In the genomic region with DNA sequence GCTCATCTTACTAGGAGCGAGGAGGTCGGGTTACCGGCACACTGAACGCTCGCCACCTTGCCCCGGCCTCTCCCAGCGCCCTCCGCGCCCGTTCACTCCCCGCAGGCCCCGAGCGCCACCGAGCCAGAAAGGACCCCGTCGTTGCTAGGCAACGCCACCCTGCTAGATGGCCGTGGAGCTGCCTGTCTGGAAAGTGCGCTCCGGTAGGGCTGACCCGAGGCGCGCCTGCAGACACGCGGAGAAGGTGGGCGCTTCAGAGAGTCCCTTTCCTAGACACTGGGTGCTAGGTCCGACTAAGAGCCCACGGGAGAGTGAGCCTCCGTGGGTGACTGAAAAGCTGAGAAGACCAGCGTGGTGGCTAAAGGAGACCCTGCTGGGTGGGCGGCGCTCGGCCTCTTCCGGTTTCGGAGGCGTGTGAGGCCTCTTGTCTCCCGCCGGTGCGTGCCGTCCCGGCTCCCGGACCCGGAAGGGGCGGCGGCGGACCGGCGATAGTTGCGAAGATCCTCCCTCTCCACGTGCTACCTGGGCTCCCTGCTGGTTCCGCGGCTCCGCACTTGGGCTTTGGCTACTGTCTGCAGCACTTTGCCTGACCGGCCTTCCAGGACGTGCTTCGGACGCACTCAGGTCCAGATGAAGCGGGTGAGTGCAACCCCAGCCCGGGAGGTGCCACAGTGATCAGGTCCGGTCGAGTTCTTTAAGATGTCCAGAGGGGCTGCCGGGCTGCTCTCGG, we compare ENCODE assay signal across 8 mouse cellular contexts. TPM values are rescaled to one million over a fixed set of nuclear protein-coding genes. Genes with fewer than 3 reads are reported as not detected.
DNase-seq lines count a peak whose midpoint lies in the region; ATAC-seq and TF ChIP-seq lines count a peak whose summit lies in the region.

Gtf3c4 (minus strand) TSS at position 139 of the 730 bp plus-strand sequence.
Ddx31 (plus strand) TSS at position 185 of the 730 bp plus-strand sequence.

- no peaks in the 10 kb centered on the region for H3K27me3 ChIP-seq in kidney, embryonic 14.5 days (ENCODE audit: control insufficient read depth, insufficient read depth, low read length)
- H3K27me3 ChIP-seq in limb, embryonic 15.5 days: no peaks in the 10 kb centered on the region

- ATAC-seq in kidney, embryonic 14.5 days (ENCODE audit: low FRiP score, low TSS enrichment): peak; percentile 95
- peak; percentile 93 for ATAC-seq in limb, embryonic 15.5 days (ENCODE audit: insufficient number of reproducible peaks, low FRiP score, low TSS enrichment, low read depth)

- under 1% methylated on average over 58 of the region's 63 CpGs for WGBS in kidney, embryonic 14.5 days
- WGBS in limb, embryonic 15.5 days: under 1% methylated on average over 61 of the region's 63 CpGs

- peak within 1 kb of the TSS; percentile 98 for H3K4me3 ChIP-seq in bone marrow macrophage, adult 2 months (ENCODE audit: insufficient read depth, low read length)
- peak within 1 kb of the TSS; percentile 74 for H3K4me3 ChIP-seq in embryonic fibroblast, embryonic 13.5 days (ENCODE audit: insufficient read depth, low read length)
- peak within 1 kb of the TSS; percentile 100 for H3K4me3 ChIP-seq in kidney, embryonic 14.5 days (ENCODE audit: low read length)
- H3K4me3 ChIP-seq in limb, embryonic 15.5 days: peak within 1 kb of the TSS; percentile 99

- H3K36me3 ChIP-seq in kidney, embryonic 14.5 days (ENCODE audit: control insufficient read depth, insufficient read depth, low read length): peaks cover 7% of the 10 kb centered on the region; the same call in 1 of the 2 replicates
- H3K36me3 ChIP-seq in limb, embryonic 15.5 days: peaks cover 13% of the 10 kb centered on the region

- TF ChIP-seq POLR2A in bone marrow macrophage, adult 2 months (IDR thresholded peaks at IDR 0.05; ENCODE audit: borderline replicate concordance, low read depth, low read length): no peak
- TF ChIP-seq POLR2A in embryonic fibroblast, embryonic 13.5 days (IDR thresholded peaks at IDR 0.05; ENCODE audit: low read depth, low read length): peak; percentile 47

- H3K9me3 ChIP-seq in kidney, embryonic 14.5 days (ENCODE audit: control insufficient read depth, low read length): no peaks in the 10 kb centered on the region
- no peaks in the 10 kb centered on the region for H3K9me3 ChIP-seq in limb, embryonic 15.5 days

- DNase-seq in A20 (ENCODE audit: low read depth, low spot score): peak; percentile 98
- peak; percentile 90 to 93 for DNase-seq in heart, adult 9 months (ENCODE audit: low spot score in 2 of 2)
- peak; percentile 75 to 85 for DNase-seq in monocyte, adult 2 months (ENCODE audit: low read depth in 1 of 2, low spot score in 2 of 2)
- peak; percentile 88 to 90 for DNase-seq in spleen, postnatal 36 days (ENCODE audit: low spot score in 2 of 2)

- peaks cover 45% of the 10 kb centered on the region for H3K4me1 ChIP-seq in bone marrow macrophage, adult 2 months (ENCODE audit: control insufficient read depth, insufficient read depth, low read length)
- H3K4me1 ChIP-seq in embryonic fibroblast, embryonic 13.5 days (ENCODE audit: control insufficient read depth, insufficient read depth, low read length): peaks cover 5% of the 10 kb centered on the region; the same call in 1 of the 2 replicates
- H3K4me1 ChIP-seq in kidney, embryonic 14.5 days (ENCODE audit: control insufficient read depth, insufficient read depth, low read length): peaks cover 35% of the 10 kb centered on the region
- peaks cover 36% of the 10 kb centered on the region for H3K4me1 ChIP-seq in limb, embryonic 15.5 days

- no peak for TF ChIP-seq CTCF in bone marrow macrophage, adult 2 months (IDR thresholded peaks at IDR 0.05; ENCODE audit: low read depth, low read length)
- no peak for TF ChIP-seq CTCF in embryonic fibroblast, embryonic 13.5 days (IDR thresholded peaks at IDR 0.05; ENCODE audit: borderline replicate concordance, insufficient read depth, low read length)

- peak within 1 kb of the TSS; percentile 87 for H3K4me2 ChIP-seq in kidney, embryonic 14.5 days (replicated peaks; ENCODE audit: low read depth, low read length)
- peak within 1 kb of the TSS; percentile 78 for H3K4me2 ChIP-seq in limb, embryonic 15.5 days

- H3K9ac ChIP-seq in kidney, embryonic 14.5 days (ENCODE audit: low read depth, low read length): peak within 1 kb of the TSS; percentile 98
- peak within 1 kb of the TSS; percentile 97 for H3K9ac ChIP-seq in limb, embryonic 15.5 days

- H3K27ac ChIP-seq in bone marrow macrophage, adult 2 months (ENCODE audit: insufficient read depth, low read depth, low read length): peak within 1 kb of the TSS; percentile 96
- H3K27ac ChIP-seq in embryonic fibroblast, embryonic 13.5 days (ENCODE audit: insufficient read depth, low read length): peak within 1 kb of the TSS; percentile 94
- peak within 1 kb of the TSS; percentile 80 for H3K27ac ChIP-seq in kidney, embryonic 14.5 days (ENCODE audit: low read depth, low read length)
- peak within 1 kb of the TSS; percentile 93 for H3K27ac ChIP-seq in limb, embryonic 15.5 days

RNA-seq across cellular contexts. Expression of gene Gtf3c4, which starts in this region (rescaled TPM):
- polyA plus RNA-seq in bone marrow macrophage, adult 2 months (2012; ENCODE audit: insufficient read depth, insufficient read length, missing spikeins): 7.8 and 10.0 TPM in 2 replicates
- polyA plus RNA-seq in embryonic fibroblast, embryonic 13.5 days (2011; ENCODE audit: insufficient read length, low read depth, missing spikeins): 21.7 and 27.0 TPM in 2 replicates
- 16.4 and 31.7 TPM in 2 replicates for polyA plus RNA-seq in kidney, embryonic 14.5 days (2014; fragmentation: Nextera tagmentation; extraction: Ambion mirVana)
- polyA plus RNA-seq in limb, embryonic 15.5 days (2015; fragmentation: Nextera tagmentation; extraction: Ambion mirVana): 12.3 and 14.3 TPM in 2 replicates

RNA-seq across cellular contexts. Expression of gene Ddx31, which starts in this region (rescaled TPM):
- polyA plus RNA-seq in bone marrow macrophage, adult 2 months (2012; ENCODE audit: insufficient read depth, insufficient read length, missing spikeins): 7.0 and 10.5 TPM in 2 replicates
- polyA plus RNA-seq in embryonic fibroblast, embryonic 13.5 days (2011; ENCODE audit: insufficient read length, low read depth, missing spikeins): 9.3 and 11.6 TPM in 2 replicates
- 9.4 and 20.0 TPM in 2 replicates for polyA plus RNA-seq in kidney, embryonic 14.5 days (2014; fragmentation: Nextera tagmentation; extraction: Ambion mirVana)
- polyA plus RNA-seq in limb, embryonic 15.5 days (2015; fragmentation: Nextera tagmentation; extraction: Ambion mirVana): 14.7 and 14.8 TPM in 2 replicates

Comparison
In these comparisons a context has a peak if more than half of its experiments do, and no peak if none do; other contexts are left out.
1. Peak in every context shown above with its lines: DNase-seq, ATAC-seq, H3K4me3 ChIP-seq and H3K27ac ChIP-seq.